Mouse (Mus musculus) hematopoietic stem cell, adult 5-6 weeks (primary cell): Measurements from ENCODE around the gene Grb10. TPM values are rescaled to one million over a fixed set of nuclear protein-coding genes. Genes with fewer than 3 reads are reported as not detected.
A peak's percentile ranks its signal among the peaks of the same experiment; 100 is the strongest.

Experiments
- ATAC-seq, 2 experiments: fragments of 125-278 bp in 1 of 2; replicated peaks in 1 of 2; 2 replicates each; pipeline ENCODE4 v1.8.0; 2016 to 2017; ENCODE audit warnings: inconsistent platforms in 2 of 2, mild to moderate bottlenecking in 2 of 2, moderate number of reproducible peaks in 2 of 2, low read depth in 1 of 2, moderate TSS enrichment in 1 of 2; ENCODE audit not compliant: low FRiP score in 2 of 2, poor library complexity in 2 of 2, severe bottlenecking in 2 of 2, insufficient read depth in 1 of 2, low TSS enrichment in 1 of 2
- total RNA-seq: library from RNA; stranded (forward); fragments of 172-1452, 232-1000 nt; gene quantifications from 2 replicates; pipeline ENCODE4 v1.2.3, GENCODE M21; 2017

Grb10 gene
- total RNA-seq, 1 experiment from 2014 or later: 23.0 TPM

DNA sequence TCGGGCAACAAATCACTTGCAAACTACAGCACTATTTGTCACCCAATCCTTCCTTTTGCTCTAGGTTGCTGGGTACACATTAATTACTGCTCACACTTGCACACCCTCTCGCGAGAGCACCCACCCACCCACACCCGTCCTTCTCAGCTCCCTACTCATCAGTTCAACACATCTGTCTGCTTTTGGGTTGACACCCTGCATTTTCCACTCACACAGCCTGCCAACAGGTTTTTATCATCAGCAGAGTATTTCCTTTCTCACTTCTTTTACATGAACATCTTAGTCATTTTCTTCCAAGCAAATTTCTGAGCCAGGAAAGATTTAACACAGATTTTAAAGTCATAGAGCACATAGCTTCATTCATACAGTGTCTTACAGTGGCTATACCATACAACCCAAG lies 48.6 kb downstream of the Grb10 start:
- ATAC-seq: no peak

- no peak for ATAC-seq
Measured at GRCm38 (mm10) chr11:11987233-11987632, 51.2 kb downstream of the Grb10 start.

- ATAC-seq: no peak
Measured at GRCm38 (mm10) chr11:11978611-11979197, 59.8 kb downstream of the Grb10 start.

DNA sequence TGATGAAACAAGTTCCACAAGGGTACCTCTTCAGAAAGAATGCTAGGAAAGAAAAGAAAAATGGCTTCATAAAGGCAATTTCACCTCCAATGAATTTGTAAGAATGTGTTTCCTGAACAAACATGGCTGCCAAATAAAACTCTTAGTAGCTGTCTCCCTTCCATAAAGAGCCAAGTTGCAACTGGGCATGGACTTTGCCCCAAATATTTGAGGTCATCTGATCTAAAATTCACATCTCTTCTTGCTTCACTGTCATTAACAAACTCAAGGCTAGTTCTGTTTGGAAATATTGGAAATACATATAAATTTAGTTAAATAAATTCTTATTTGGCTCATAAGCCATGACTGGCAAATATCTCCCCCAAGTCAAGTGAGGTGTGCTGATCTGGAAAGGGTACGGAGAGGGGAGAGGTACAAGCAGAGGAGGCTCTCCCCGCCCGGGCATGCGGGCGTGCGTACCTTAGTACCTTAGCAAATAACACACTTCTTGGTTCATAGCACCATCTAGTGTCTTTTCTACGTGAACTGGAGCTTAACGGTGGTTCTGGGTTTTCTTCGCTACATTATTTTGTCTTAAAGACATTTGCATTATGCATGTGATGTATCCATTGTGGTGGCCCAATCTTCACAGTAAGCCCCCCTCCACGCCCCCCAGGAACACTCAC lies 63.8 kb downstream of the Grb10 start:
- peak; percentile 55 to 63; a peak in 3 of 4 replicates for ATAC-seq

GRCm38 (mm10) chr11:11973366-11974014 lies 65.0 kb downstream of the Grb10 start:
- ATAC-seq: peak; percentile 89

DNA sequence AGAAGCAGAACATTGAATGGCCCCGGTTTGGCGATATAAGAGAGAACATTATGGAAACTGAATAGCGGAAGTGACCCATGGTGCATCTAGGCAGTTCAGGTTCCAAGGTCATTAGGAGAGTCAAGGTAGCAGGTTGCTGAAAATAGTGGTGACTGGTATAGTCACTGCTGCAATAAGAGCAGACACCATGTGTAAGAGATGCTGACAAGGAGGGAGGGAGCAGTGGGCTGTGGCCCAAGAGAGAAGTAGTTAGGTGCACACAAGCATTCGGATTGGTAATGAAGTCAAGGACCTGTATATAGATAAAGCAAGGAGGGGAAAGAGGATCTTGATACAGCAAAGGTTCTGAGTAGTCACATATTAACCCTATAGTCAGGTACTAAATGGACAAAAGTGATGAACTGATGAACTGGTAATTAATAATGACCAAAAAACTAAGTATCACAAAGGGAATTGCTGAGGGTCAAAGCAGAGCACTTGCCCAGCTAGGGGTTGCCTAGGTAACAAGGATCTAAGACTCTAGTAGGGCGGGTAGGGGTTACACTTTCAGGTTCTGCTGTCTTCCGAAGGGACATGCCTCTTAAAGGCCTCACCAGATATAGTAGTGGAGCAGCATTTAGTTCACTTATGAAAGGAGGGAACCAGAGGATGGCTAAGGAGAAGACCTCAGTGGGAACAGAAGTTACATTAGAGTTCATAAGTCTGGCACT lies 65.9 kb downstream of the Grb10 start:
- no peak for ATAC-seq

- no peak for ATAC-seq
Measured at GRCm38 (mm10) chr11:11970246-11970645, 68.2 kb downstream of the Grb10 start.

DNA sequence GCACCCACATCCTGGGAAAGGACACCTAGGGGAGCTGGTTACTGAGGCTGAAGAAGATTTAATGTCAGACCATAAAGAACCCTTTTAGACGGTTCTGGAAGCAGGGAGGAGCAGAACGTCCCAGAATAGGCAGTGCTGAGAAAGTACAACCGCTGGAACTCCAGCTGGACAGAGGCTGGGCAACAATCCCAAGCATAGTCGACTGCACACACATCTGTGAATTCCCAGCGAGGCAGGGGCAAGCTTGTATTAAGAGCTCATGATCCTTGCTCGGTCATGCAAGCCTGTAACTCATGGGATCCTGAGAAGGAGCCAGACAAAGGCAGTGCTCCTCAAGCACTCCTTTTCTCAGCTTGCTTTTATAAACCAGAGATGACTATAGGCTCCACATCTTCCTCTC lies 69.7 kb downstream of the Grb10 start:
- ATAC-seq: no peak

DNA sequence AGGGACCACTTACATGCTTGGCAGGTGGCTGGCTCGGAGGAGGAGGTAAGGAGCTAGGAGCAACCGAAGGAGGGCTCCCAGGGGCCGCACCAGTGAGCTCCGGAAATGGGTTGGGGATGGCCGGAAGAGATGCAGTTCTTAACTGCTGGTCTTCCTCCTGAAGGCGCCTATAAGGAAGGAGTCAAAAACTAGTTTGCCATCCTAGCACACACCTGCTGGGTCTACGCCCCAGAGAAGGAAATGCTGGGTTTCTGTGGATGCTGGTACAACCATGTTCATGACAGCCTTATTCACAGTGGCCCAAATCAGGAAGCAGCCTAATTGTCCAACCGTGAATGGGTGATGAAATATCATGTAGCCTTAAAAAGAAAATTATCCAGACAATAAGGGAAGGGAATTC lies 71.0 kb downstream of the Grb10 start:
- peak in 1 of 2 experiments; percentile 56; a peak in 2 of 4 replicates for ATAC-seq

- ATAC-seq: no peak
Measured at GRCm38 (mm10) chr11:11966220-11966619, 72.3 kb downstream of the Grb10 start.

- no peak for ATAC-seq
Measured at GRCm38 (mm10) chr11:11965501-11966125, 72.9 kb downstream of the Grb10 start.

DNA sequence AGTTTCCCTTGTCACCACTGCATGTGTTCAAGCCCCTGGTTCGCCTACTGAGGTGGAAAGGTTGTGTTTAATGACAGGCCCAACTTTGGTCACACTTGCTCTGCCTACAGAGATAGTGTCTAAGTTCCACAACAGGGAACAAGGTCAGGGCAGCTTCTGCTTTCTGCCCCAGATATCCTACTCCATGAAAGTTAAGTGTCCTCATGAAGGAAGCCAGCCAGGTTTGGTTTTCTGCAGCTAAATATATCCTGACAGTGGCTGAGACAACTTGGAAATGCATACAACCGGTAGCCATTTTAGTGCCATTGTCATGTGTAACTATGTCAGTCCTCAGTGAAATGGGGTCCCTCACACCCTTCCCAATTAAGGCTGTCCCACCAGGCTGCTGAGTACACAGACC lies 73.8 kb downstream of the Grb10 start:
- no peak for ATAC-seq

GRCm38 (mm10) chr11:11963587-11963986 lies 74.9 kb downstream of the Grb10 start:
- no peak for ATAC-seq

DNA sequence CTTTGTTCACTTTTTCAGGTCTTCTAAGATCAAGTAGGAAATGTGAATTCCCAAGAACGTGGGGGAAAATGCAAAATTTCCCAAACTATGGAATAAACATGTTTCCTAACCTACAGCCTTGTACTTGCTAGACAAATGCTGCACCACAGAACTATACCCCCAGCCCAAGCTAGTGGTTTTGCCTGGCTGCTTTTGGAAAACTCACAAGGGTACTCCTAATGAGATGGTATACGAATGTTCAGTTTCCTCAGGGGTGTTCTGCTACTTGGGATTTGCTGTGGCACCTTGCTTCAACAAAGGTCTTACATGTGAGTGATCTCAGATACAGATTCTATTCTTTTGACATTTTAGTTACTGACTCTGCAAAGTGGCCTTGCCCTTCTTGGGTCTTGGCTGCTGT lies 75.4 kb downstream of the Grb10 start:
- no peak for ATAC-seq

- ATAC-seq: no peak
Measured at GRCm38 (mm10) chr11:11962629-11962954, 75.9 kb downstream of the Grb10 start.

GRCm38 (mm10) chr11:11961917-11962628 lies 76.4 kb downstream of the Grb10 start:
- ATAC-seq: no peak

GRCm38 (mm10) chr11:11960858-11961257 lies 77.6 kb downstream of the Grb10 start:
- ATAC-seq: no peak
